In genomic region chr4:32280401-32280800, GRCm38 (mm10) we compare ENCODE assay signal across 10 mouse cellular contexts. TPM values are rescaled to one million over a fixed set of nuclear protein-coding genes. Genes with fewer than 3 reads are reported as not detected.
A peak's percentile ranks its signal among the peaks of the same experiment; 100 is the strongest.
DNase-seq lines count a peak whose midpoint lies in the region; ATAC-seq and TF ChIP-seq lines count a peak whose summit lies in the region.
"Had no signal": no experiment of that assay in that cellular context is flagged by ENCODE, and none has a peak within 500 bp of the region (broad histone marks: within the 10 kb centered on the region; RNA-seq: fewer than 3 reads in every experiment).

No protein-coding gene starts in this region.

- no peak overlapping the region for H3K4me3 ChIP-seq in lung, embryonic 15.5 days
- H3K4me3 ChIP-seq: midbrain, embryonic 13.5 days had no signal

- 0 out of 2 replicates have a peak overlapping the region, but pooled peaks have one; percentile 10 for H3K27ac ChIP-seq in lung, embryonic 15.5 days
- H3K27ac ChIP-seq: midbrain, embryonic 13.5 days had no signal

- peaks cover 13% of the 10 kb centered on the region; the same call in 1 of the 2 replicates for H3K4me1 ChIP-seq in lung, embryonic 15.5 days

- 30% methylated on average over 6 of the region's 6 CpGs for WGBS in lung, embryonic 15.5 days

- TF ChIP-seq CTCF in brain, embryonic 14.5 days (IDR thresholded peaks at IDR 0.05; ENCODE audit: borderline replicate concordance, extremely low read depth, insufficient read depth, insufficient read length), result no peak

- H3K4me2 ChIP-seq in lung, embryonic 15.5 days, result no peak overlapping the region
- H3K4me2 ChIP-seq: midbrain, embryonic 13.5 days had no signal

- DNase-seq in lung, postnatal 14 days, result no peak
- DNase-seq in brain, embryonic 14.5 days (ENCODE audit: low read depth), result peak; percentile 34
- DNase-seq in thymus, postnatal 0 days (ENCODE audit: low spot score), result peak; percentile 45
- no peak for DNase-seq in testis, postnatal 14 days (ENCODE audit: low spot score)
- DNase-seq in cerebellum, adult 8-10 months, result no peak
- DNase-seq: gastrocnemius, postnatal 36 days; kidney, adult 9 months had no signal

- TF ChIP-seq POLR2A in brain, embryonic 14.5 days (IDR thresholded peaks at IDR 0.05; ENCODE audit: borderline replicate concordance, extremely low read depth, insufficient read depth, insufficient read length, poor library complexity, severe bottlenecking), result no peak

- no peaks in the 10 kb centered on the region for H3K36me3 ChIP-seq in lung, embryonic 15.5 days
- H3K36me3 ChIP-seq: midbrain, embryonic 13.5 days had no signal

- H3K27me3 ChIP-seq in lung, embryonic 15.5 days, result no peaks in the 10 kb centered on the region
- H3K27me3 ChIP-seq: midbrain, embryonic 13.5 days had no signal

- no peak overlapping the region for H3K9ac ChIP-seq in lung, embryonic 15.5 days
- H3K9ac ChIP-seq: midbrain, embryonic 13.5 days had no signal

- ATAC-seq in lung, embryonic 15.5 days (ENCODE audit: borderline replicate concordance, extremely low read depth, low FRiP score, low TSS enrichment), result 0 out of 2 replicates have a peak, but pooled peaks have one; percentile 62
- ATAC-seq in inflammation-experienced regulatory T-cells, adult 6 months, result peak; percentile 82

- no peaks in the 10 kb centered on the region for H3K9me3 ChIP-seq in lung, embryonic 15.5 days
- H3K9me3 ChIP-seq: midbrain, embryonic 13.5 days had no signal

RNA-seq across cellular contexts. Expression of gene Bach2, which starts 41.8 kb away (rescaled TPM):
- 8.7 and 10.5 TPM in 2 replicates for polyA plus RNA-seq in lung, embryonic 15.5 days (2015; fragmentation: Nextera tagmentation; extraction: Ambion mirVana)
- 23.6 and 31.4 TPM in 2 replicates for polyA plus RNA-seq in brain, embryonic 14.5 days (2012; rRNA removed)
- polyA plus RNA-seq in inflammation-experienced regulatory T-cells, adult 6 months (2017; shearing (Covaris generic)), result 10 to 100 TPM in 2 of 3 experiments, 1 to 10 TPM in 1; 1.9 to 18.4 (median 14.6) TPM
- 3.7 and 4.8 TPM in 2 replicates for polyA plus RNA-seq in thymus, postnatal 0 days (2015; fragmentation: Nextera tagmentation; extraction: Ambion mirVana)

Comparison
In these comparisons a context has a peak if more than half of its experiments do, and no peak if none do; other contexts are left out.
1. DNase-seq: peak in brain, embryonic 14.5 days (single experiment) and thymus, postnatal 0 days (single experiment); none in lung, postnatal 14 days (single experiment), testis, postnatal 14 days (single experiment) and cerebellum, adult 8-10 months (single experiment).